Mouse (Mus musculus) kidney, adult 2 months (tissue): Measurements from ENCODE around the gene Ntm. TPM values are rescaled to one million over a fixed set of nuclear protein-coding genes. Genes with fewer than 3 reads are reported as not detected.

Experiments
- DNase-seq: peaks from one replicate; pipeline ENCODE4 v3.0.0; 2021
- H3K27ac ChIP-seq: fragments of 200-500 bp; 2 replicates; pipeline ENCODE4 v1.5.1; 2012; ENCODE audit warnings: low read depth, low read length, control low read depth, inconsistent platforms; ENCODE audit not compliant: insufficient read depth
- H3K27me3 ChIP-seq: fragments of 200-500 bp; replicated peaks from 2 replicates; pipeline ENCODE4 v1.6.1; 2012; ENCODE audit warnings: mild to moderate bottlenecking, moderate library complexity, low read length, inconsistent platforms; ENCODE audit not compliant: control insufficient read depth, insufficient read depth
- H3K36me3 ChIP-seq: fragments of 200-500 bp; 2 replicates; pipeline ENCODE4 v1.6.1; 2012; ENCODE audit warnings: mild to moderate bottlenecking, moderate library complexity, low read length, inconsistent platforms; ENCODE audit not compliant: control insufficient read depth, insufficient read depth
- H3K4me1 ChIP-seq: fragments of 200-500 bp; 2 replicates; pipeline ENCODE4 v1.6.1; 2011; ENCODE audit warnings: low read length; ENCODE audit not compliant: control insufficient read depth, insufficient read depth
- H3K4me3 ChIP-seq: fragments of 200-500 bp; 2 replicates; pipeline ENCODE4 v1.5.1; 2011; ENCODE audit warnings: mild to moderate bottlenecking, low read depth, low read length, control low read depth; ENCODE audit not compliant: insufficient read depth
- CTCF ChIP-seq: fragments of 200-500 bp; conservative IDR thresholded peaks from 2 replicates; pipeline ENCODE4 v1.5.1; 2011; ENCODE audit warnings: low read depth, mild to moderate bottlenecking, control low read depth, low read length, moderate library complexity, mixed read lengths; ENCODE audit not compliant: insufficient read depth, insufficient read length
- POLR2A ChIP-seq: fragments of 200-500 bp; IDR thresholded peaks from one replicate; pipeline ENCODE4 v1.6.1; 2011; ENCODE audit warnings: low read depth, low read length, control low read depth
- WGBS: fragments of 180-500 bp; shearing (Covaris S2); methylation state at CpG from one replicate; pipeline ENCODE4 v1.1.7; 2018; 5-methylcytosine and 5-hydroxymethylcytosine counted together
- polyA plus RNA-seq: library from polyadenylated mRNA; depleted of rRNA; stranded (reverse); fragments of >200 nt; gene quantifications from 2 replicates; pipeline ENCODE4 v1.2.3, GENCODE M21; 2012

The Ntm gene
- polyA plus RNA-seq, 1 experiment = 0.74 TPM

DNA sequence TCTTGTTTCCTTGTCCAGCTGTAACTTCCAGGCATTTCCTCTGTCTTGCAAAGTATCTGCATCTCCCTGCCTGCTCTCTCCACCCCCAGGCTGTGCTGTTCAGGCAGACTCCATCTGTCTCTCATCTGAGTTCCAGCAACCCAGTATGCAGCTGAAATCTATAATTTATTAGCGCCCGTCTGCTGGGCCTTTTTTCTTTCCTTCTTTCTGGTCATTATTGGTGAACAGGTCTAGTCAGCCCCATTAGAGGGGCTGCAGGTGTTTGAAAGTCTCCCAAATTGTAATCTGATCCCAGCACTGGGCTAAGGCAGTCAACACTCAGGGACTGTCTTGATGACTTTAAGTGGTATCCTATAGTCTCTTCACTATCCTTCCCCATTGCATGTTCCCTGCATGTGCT is 352.1 kb downstream of the Ntm start:
- Histone ChIP-seq H3K36me3 (no peaks in the 10 kb centered on the region), H3K27me3 (no peaks in the 10 kb centered on the region), H3K4me3 (no peak overlapping the region), H3K4me1 (no peaks in the 10 kb centered on the region), H3K27ac (no peak overlapping the region)
- DNase-seq = no peak
- WGBS = 66% methylated on average over 2 of the region's 2 CpGs
- no peak for TF ChIP-seq POLR2A
- no peak for TF ChIP-seq CTCF

DNA sequence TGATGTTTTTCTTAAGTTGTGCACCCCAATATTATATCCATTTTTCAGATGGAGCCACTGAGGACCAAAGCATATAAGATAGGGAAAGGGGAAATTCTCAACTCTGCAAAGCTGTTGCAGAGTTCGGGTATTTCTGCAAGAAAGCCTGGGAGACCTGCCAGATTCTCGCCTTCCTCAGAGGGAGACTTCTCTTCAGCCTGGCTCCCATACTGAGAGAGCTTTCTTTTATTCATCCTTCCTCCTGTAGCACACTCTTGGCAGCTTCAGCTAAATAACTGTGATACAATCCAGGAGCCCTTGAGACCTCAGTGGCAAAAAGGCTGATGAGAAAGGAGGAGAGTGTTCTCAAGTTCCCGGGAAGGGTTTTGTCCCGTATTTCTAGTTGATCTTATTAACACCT is 365.3 kb downstream of the Ntm start:
- no peak overlapping the region for H3K4me3 ChIP-seq
- no peaks in the 10 kb centered on the region for H3K27me3 ChIP-seq
- no peaks in the 10 kb centered on the region for H3K4me1 ChIP-seq
- WGBS = 39% methylated on average over 4 of the region's 4 CpGs
- no peaks in the 10 kb centered on the region for H3K36me3 ChIP-seq
- no peak for DNase-seq
- no peak overlapping the region for H3K27ac ChIP-seq
- TF ChIP-seq POLR2A = no peak
- no peak for TF ChIP-seq CTCF

DNA sequence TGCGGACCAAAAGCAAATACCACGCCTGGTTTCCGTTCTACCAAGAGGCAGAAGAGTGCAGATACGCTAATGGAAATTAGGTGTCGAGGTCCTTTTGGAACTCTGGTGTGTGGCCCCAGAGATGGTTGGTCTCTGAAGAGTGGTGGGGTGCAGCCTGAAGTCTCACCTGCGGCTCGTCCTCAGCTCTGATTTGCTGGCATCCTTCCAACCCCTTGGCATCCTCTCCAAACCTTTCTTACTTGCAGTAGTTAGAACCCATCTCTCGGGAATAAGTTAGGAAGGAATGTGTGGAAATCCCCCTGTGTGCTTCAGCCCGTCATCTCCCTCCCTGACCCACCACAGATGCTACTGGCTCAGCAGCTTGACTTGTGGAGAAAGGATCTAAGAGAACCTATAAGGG is 367.6 kb downstream of the Ntm start:
- WGBS = 66% methylated on average over 9 of the region's 9 CpGs
- DNase-seq = no peak
- TF ChIP-seq CTCF (no peak), POLR2A (no peak)
- no peak overlapping the region for H3K27ac ChIP-seq
- H3K4me1 ChIP-seq = no peaks in the 10 kb centered on the region
- H3K27me3 ChIP-seq = no peaks in the 10 kb centered on the region
- no peaks in the 10 kb centered on the region for H3K36me3 ChIP-seq
- no peak overlapping the region for H3K4me3 ChIP-seq

DNA sequence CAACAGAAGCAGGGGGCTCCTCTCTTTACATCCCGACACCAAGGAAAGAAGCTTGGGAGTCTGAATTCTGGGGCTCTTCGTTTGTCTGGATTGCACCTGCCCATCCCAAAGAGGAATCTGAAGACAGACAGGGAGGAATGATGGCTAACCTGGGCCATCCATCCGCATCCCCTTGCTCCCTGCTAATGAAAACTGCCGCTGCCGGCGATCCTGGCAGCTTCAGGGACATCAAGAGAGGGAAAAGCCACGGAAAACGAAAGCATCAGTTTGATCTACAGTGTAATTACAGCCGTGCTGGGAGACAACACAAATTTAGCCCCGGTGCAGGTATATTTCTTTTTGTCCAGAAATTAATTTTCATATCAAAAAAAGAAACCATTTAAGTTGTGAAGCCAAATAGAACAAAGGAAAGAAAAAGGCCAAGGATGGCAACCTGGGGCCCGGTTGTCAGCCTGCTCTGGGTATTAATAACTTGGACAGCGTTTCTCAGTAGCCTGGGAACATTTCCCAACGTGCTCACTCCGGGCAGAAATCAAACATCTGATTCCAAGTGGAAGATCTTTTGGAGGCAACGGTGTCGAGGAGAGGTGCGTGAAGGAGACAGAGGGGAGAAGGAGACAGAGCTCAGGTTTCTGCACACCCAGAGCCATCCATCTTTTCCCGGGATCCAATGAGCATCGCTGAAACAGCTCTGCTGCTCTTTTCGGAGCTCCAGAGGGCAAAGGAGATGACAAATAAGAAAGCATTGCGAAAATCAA is 368.2 kb downstream of the Ntm start:
- H3K4me3 ChIP-seq = no peak overlapping the region
- WGBS = 38% methylated on average over 21 of the region's 21 CpGs
- H3K4me1 ChIP-seq = no peaks in the 10 kb centered on the region
- H3K36me3 ChIP-seq = no peaks in the 10 kb centered on the region
- H3K27me3 ChIP-seq = no peaks in the 10 kb centered on the region
- H3K27ac ChIP-seq = no peak overlapping the region
- TF ChIP-seq CTCF = no peak
- no peak for TF ChIP-seq POLR2A
- DNase-seq = no peak

DNA sequence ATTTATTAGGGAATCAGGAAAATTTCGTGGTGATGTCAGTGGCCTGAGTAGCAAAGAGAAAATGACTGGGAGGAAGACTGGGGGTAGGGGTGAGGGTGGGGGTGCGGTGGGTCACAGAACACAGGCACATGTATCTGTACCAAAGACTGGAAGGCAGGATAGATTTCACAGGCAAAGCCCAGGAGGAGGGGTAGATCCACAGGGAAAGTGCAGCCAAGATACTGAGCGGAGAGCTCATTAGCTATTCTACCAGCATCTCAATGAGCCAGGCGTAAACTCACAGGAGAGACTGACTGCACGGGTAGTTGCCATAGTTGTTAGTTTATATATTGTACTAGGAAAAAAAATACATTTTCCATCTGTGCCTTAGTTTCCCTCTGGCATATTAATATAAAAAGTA is 375.6 kb downstream of the Ntm start:
- 69% methylated on average over 5 of the region's 5 CpGs for WGBS
- no peaks in the 10 kb centered on the region for H3K27me3 ChIP-seq
- H3K36me3 ChIP-seq = no peaks in the 10 kb centered on the region
- DNase-seq = no peak
- no peak overlapping the region for H3K27ac ChIP-seq
- H3K4me3 ChIP-seq = no peak overlapping the region
- H3K4me1 ChIP-seq = no peaks in the 10 kb centered on the region
- no peak for TF ChIP-seq CTCF
- no peak for TF ChIP-seq POLR2A

DNA sequence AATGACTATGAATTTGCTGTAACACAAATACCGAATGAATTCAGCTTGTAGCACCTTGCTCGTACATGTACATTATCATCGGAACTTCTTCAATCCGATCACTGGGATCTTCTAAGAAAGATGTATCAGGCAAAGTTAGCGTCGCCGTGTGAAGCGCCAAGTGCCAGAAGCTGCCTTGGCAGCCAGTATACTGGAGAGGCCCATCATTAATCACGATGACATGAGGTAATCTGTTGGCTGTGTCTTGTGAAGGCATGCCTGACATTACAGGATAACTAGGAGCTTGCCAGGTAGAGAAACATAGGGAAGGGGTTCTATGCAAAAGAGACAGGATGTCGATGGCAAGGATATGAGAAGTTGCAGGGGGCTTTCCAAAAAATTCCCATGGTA is 376.6 kb downstream of the Ntm start:
- WGBS = 87% methylated on average over 10 of the region's 10 CpGs
- Histone ChIP-seq H3K4me1 (no peaks in the 10 kb centered on the region), H3K4me3 (no peak overlapping the region), H3K36me3 (no peaks in the 10 kb centered on the region), H3K27me3 (no peaks in the 10 kb centered on the region), H3K27ac (no peak overlapping the region)
- no peak for DNase-seq
- TF ChIP-seq POLR2A = no peak
- TF ChIP-seq CTCF = no peak

DNA sequence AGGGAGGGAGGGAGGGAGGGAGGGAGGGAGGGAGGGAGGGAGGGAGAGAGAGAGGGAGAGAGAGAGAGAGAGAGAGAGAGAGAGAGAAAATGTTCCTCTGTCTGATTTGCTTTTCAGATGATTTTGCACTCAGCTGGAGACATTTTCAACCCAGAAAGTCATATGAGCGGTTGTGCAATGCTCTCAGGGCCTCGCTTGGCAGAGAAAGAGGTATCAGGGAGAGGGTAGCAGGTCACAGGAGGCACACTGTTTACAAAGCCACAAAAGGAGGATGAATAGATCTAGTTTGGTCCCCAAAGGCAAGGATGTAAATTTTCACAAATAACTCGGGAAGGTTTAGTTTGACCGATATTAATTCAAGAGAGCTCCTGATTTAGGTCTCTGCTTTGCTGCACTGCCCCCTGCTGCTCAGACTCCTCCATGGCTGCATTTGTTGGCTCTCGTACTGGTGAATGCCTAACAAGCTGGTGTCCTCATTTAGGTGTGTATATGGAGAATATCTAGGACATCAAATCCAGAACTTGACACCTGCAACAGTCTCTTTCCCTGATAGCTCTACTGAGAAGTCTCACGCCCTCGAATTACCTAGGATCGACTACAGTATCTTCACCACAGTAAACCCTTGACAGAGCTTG is 377.1 kb downstream of the Ntm start:
- 49% methylated on average over 8 of the region's 8 CpGs for WGBS
- no peak for TF ChIP-seq POLR2A
- TF ChIP-seq CTCF = peak; percentile 54; the same call in 1 of the 2 replicates
- Histone ChIP-seq H3K4me1 (no peaks in the 10 kb centered on the region), H3K36me3 (no peaks in the 10 kb centered on the region), H3K27ac (no peak overlapping the region), H3K4me3 (no peak overlapping the region), H3K27me3 (no peaks in the 10 kb centered on the region)
- DNase-seq = peak; percentile 29
